Mouse (Mus musculus) brain, embryonic 14.5 days (tissue): Measurements from ENCODE around the gene Hils1.

Experiments used
- CTCF ChIP-seq: fragments of 200-500 bp; IDR thresholded peaks from 2 replicates; pipeline ENCODE4 v1.5.1; 2012; ENCODE audit warnings: inconsistent platforms, mild to moderate bottlenecking, moderate library complexity, borderline replicate concordance; ENCODE audit not compliant: insufficient read depth, insufficient read length; ENCODE audit errors: extremely low read depth
- POLR2A ChIP-seq: fragments of 200-500 bp; IDR thresholded peaks from 2 replicates; pipeline ENCODE4 v1.6.1; 2012; ENCODE audit warnings: mild to moderate bottlenecking, inconsistent platforms, borderline replicate concordance; ENCODE audit not compliant: poor library complexity, insufficient read depth, insufficient read length, severe bottlenecking; ENCODE audit errors: extremely low read depth

DNA sequence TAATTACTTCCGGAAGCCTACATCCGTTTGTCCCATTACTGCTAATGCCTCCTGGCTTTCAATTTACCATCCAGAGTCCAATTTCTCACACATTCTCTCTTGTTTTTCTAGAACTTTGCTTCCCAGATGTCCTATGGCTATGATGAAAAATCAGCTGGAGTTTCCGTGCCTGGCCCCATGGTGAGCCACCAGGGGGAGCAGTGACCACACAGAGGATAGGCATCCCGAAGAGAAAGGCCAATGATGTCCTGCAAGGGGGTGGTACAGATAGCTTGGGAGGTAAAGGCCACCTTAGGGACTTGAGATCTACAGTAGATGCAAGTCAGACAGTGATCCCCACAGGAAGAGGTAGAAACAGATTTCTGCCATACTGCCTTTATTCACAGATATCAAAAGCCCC, 28.1 kb upstream of the Hils1 start:
- TF ChIP-seq CTCF (peak; percentile 91), POLR2A (no peak)
